Mouse (Mus musculus) adrenal gland, adult 8-10 months (tissue): ENCODE data around the gene Eppin. TPM values are rescaled to one million over a fixed set of nuclear protein-coding genes. Genes with fewer than 3 reads are reported as not detected.
"Not testable (repeated sequence)": the region's sequence is repeated elsewhere in the genome, so short reads cannot be mapped to it uniquely, and the experiment has no call there.

Experiments used
- DNase-seq: peaks from one replicate; pipeline ENCODE4 v3.0.0; 2022
- total RNA-seq, 4 experiments: library from RNA; stranded (reverse); gene quantifications; 2 replicates each; pipeline ENCODE4 v1.2.4; 2022

Gene Eppin
- not detected for total RNA-seq

- no peak for DNase-seq
Observed at GRCm38 (mm10) chr2:164593494-164593893, at the start of gene Eppin. Gene Eppin, minus strand, starts transcription at chr2:164593594.

- no peak for DNase-seq
Observed at GRCm38 (mm10) chr2:164641881-164642673, 48.7 kb upstream of the Eppin start.

- DNase-seq = no peak
Observed at GRCm38 (mm10) chr2:164641129-164641528, 47.7 kb upstream of the Eppin start.

- DNase-seq = no peak
Observed at GRCm38 (mm10) chr2:164638696-164639095, 45.3 kb upstream of the Eppin start, which contains the start of gene Wfdc16. Gene Wfdc16, minus strand, starts transcription at chr2:164638796.

- DNase-seq = no peak
Observed at GRCm38 (mm10) chr2:164635266-164635665, 41.9 kb upstream of the Eppin start.

GRCm38 (mm10) chr2:164621775-164622174 is 28.4 kb upstream of the Eppin start:
- no peak for DNase-seq

- no peak for DNase-seq
Observed at GRCm38 (mm10) chr2:164619050-164619449, 25.7 kb upstream of the Eppin start.

- DNase-seq = no peak
Observed at GRCm38 (mm10) chr2:164615386-164615785, 22.0 kb upstream of the Eppin start.

GRCm38 (mm10) chr2:164613471-164613870 is 20.1 kb upstream of the Eppin start, which contains the start of the genes Wfdc6b and Wfdc8:
Gene Wfdc6b, plus strand, starts transcription at chr2:164613522.
Gene Wfdc8, minus strand, starts transcription at chr2:164613626.
- DNase-seq = not testable (repeated sequence)

GRCm38 (mm10) chr2:164608781-164609180 is 15.4 kb upstream of the Eppin start:
- DNase-seq = peak; percentile 21

GRCm38 (mm10) chr2:164604411-164604810 is 11.0 kb upstream of the Eppin start:
- DNase-seq = no peak

- DNase-seq = no peak
Observed at GRCm38 (mm10) chr2:164603482-164603881, 10.1 kb upstream of the Eppin start.

GRCm38 (mm10) chr2:164600179-164600578 is 6.8 kb upstream of the Eppin start:
- DNase-seq = no peak

- DNase-seq = no peak
Observed at GRCm38 (mm10) chr2:164592014-164592413, 1.4 kb downstream of the Eppin start.

GRCm38 (mm10) chr2:164585025-164585725 is 8.2 kb downstream of the Eppin start, which contains the start of gene Wfdc6a:
Gene Wfdc6a, minus strand, starts transcription at chr2:164585447.
- not testable (repeated sequence) for DNase-seq

GRCm38 (mm10) chr2:164573359-164573758 is 20.0 kb downstream of the Eppin start, which contains the start of gene Spint3:
Gene Spint3, minus strand, starts transcription at chr2:164573459.
- not testable (repeated sequence) for DNase-seq

GRCm38 (mm10) chr2:164567460-164567859 is 25.9 kb downstream of the Eppin start:
- no peak for DNase-seq

GRCm38 (mm10) chr2:164566997-164567396 is 26.4 kb downstream of the Eppin start:
- DNase-seq = no peak

GRCm38 (mm10) chr2:164564346-164564745 is 29.0 kb downstream of the Eppin start:
- no peak for DNase-seq

GRCm38 (mm10) chr2:164563339-164564038 is 29.9 kb downstream of the Eppin start:
- no peak for DNase-seq

- no peak for DNase-seq
Observed at GRCm38 (mm10) chr2:164562391-164563188, 30.8 kb downstream of the Eppin start, which contains the start of gene Wfdc2. Gene Wfdc2, plus strand, starts transcription at chr2:164562413.

GRCm38 (mm10) chr2:164560106-164560505 is 33.3 kb downstream of the Eppin start:
- DNase-seq = peak; percentile 46
